Mouse (Mus musculus) small intestine, adult 2 months (tissue): ENCODE measurements around the gene Ccdc22. TPM values are rescaled to one million over a fixed set of nuclear protein-coding genes. Genes with fewer than 3 reads are reported as not detected.
A peak's percentile ranks its signal among the peaks of the same experiment; 100 is the strongest.

Source experiments
- H3K27ac ChIP-seq: fragments of 200-500 bp; 2 replicates; pipeline ENCODE4 v1.5.1; 2012; ENCODE audit warnings: low read depth, low read length, control low read depth, inconsistent platforms; ENCODE audit not compliant: insufficient read depth
- H3K27me3 ChIP-seq: fragments of 200-500 bp; 2 replicates; pipeline ENCODE4 v1.6.1; 2012; ENCODE audit warnings: mild to moderate bottlenecking, moderate library complexity, low read length, inconsistent platforms; ENCODE audit not compliant: control insufficient read depth, insufficient read depth
- H3K36me3 ChIP-seq: fragments of 200-500 bp; 2 replicates; pipeline ENCODE4 v1.6.1; 2012; ENCODE audit warnings: mild to moderate bottlenecking, low read length, control low read depth, inconsistent platforms; ENCODE audit not compliant: control insufficient read depth, insufficient read depth
- H3K4me1 ChIP-seq: fragments of 200-500 bp; 2 replicates; pipeline ENCODE4 v1.6.1; 2012; ENCODE audit warnings: low read length, inconsistent platforms, mixed read lengths; ENCODE audit not compliant: control insufficient read depth, insufficient read depth, insufficient read length
- H3K4me3 ChIP-seq: fragments of 200-500 bp; 2 replicates; pipeline ENCODE4 v1.5.1; 2012; ENCODE audit warnings: low read depth, mild to moderate bottlenecking, control low read depth, inconsistent platforms, low read length, moderate library complexity
- CTCF ChIP-seq: fragments of 200-500 bp; IDR thresholded peaks from 2 replicates; pipeline ENCODE4 v1.5.1; 2012; ENCODE audit warnings: low read depth, mild to moderate bottlenecking, control low read depth, inconsistent platforms, low read length, moderate library complexity, mixed read lengths; ENCODE audit not compliant: insufficient replicate concordance, insufficient read length; ENCODE audit errors: extremely low read depth
- POLR2A ChIP-seq: fragments of 200-500 bp; IDR thresholded peaks from 2 replicates; pipeline ENCODE4 v1.6.1; 2012; ENCODE audit warnings: low read depth, mild to moderate bottlenecking, control low read depth, inconsistent platforms, low read length, moderate library complexity
- WGBS: fragments of 180-500 bp; shearing (Covaris S2); methylation state at CpG from one replicate; pipeline ENCODE4 v1.1.7; 2018; 5-methylcytosine and 5-hydroxymethylcytosine counted together
- polyA plus RNA-seq: library from polyadenylated mRNA; depleted of rRNA; stranded (reverse); fragments of >200 nt; gene quantifications from 2 replicates; pipeline ENCODE4 v1.2.3, GENCODE M21; 2012

Ccdc22 gene
- polyA plus RNA-seq, 1 experiment = 11.1 TPM

GRCm38 (mm10) chrX:7635101-7635500, 29.8 kb upstream of the Ccdc22 start:
- no peaks in the 10 kb centered on the region for H3K4me1 ChIP-seq
- no peak overlapping the region for H3K27ac ChIP-seq
- no peak for TF ChIP-seq CTCF
- TF ChIP-seq POLR2A = no peak
- no peaks in the 10 kb centered on the region for H3K36me3 ChIP-seq
- no peaks in the 10 kb centered on the region; the same call in 1 of the 2 replicates for H3K27me3 ChIP-seq
- WGBS = 74% methylated on average over 3 of the region's 3 CpGs
- H3K4me3 ChIP-seq = no peak overlapping the region

GRCm38 (mm10) chrX:7632560-7632959, 27.2 kb upstream of the Ccdc22 start:
- Histone ChIP-seq H3K36me3 (no peaks in the 10 kb centered on the region), H3K4me3 (no peak overlapping the region), H3K27me3 (no peaks in the 10 kb centered on the region), H3K27ac (no peak overlapping the region), H3K4me1 (no peaks in the 10 kb centered on the region)
- TF ChIP-seq CTCF = no peak
- TF ChIP-seq POLR2A = no peak
- WGBS = 81% methylated on average over 6 of the region's 6 CpGs

- WGBS = 77% methylated on average over 12 of the region's 12 CpGs
- no peaks in the 10 kb centered on the region for H3K4me1 ChIP-seq
- H3K4me3 ChIP-seq = no peak overlapping the region
- H3K27me3 ChIP-seq = no peaks in the 10 kb centered on the region
- no peak overlapping the region for H3K27ac ChIP-seq
- no peak for TF ChIP-seq POLR2A
- TF ChIP-seq CTCF = no peak
- no peaks in the 10 kb centered on the region for H3K36me3 ChIP-seq
These were observed 12.7 kb upstream of the Ccdc22 start for GRCm38 (mm10) chrX:7617889-7618551.

GRCm38 (mm10) chrX:7610536-7611258, 5.4 kb upstream of the Ccdc22 start:
- Histone ChIP-seq H3K36me3 (no peaks in the 10 kb centered on the region), H3K27ac (no peak overlapping the region), H3K4me3 (peak overlapping the region; percentile 33), H3K4me1 (0 out of 2 replicates have a peak, but pooled peaks cover 3% of the 10 kb centered on the region), H3K27me3 (peaks cover 3% of the 10 kb centered on the region; the same call in 1 of the 2 replicates)
- 18% methylated on average over 26 of the region's 26 CpGs for WGBS
- TF ChIP-seq POLR2A (no peak), CTCF (no peak)

GRCm38 (mm10) chrX:7610035-7610434, 4.7 kb upstream of the Ccdc22 start:
- Histone ChIP-seq H3K36me3 (no peaks in the 10 kb centered on the region), H3K4me1 (0 out of 2 replicates have a peak, but pooled peaks cover 3% of the 10 kb centered on the region), H3K4me3 (peak overlapping the region; percentile 26; the same call in 1 of the 2 replicates), H3K27me3 (peaks cover 3% of the 10 kb centered on the region; the same call in 1 of the 2 replicates), H3K27ac (no peak overlapping the region)
- WGBS = 15% methylated on average over 21 of the region's 21 CpGs
- no peak for TF ChIP-seq POLR2A

- 0 out of 2 replicates have a peak, but pooled peaks cover 3% of the 10 kb centered on the region for H3K4me1 ChIP-seq
- no peak within 1 kb of the TSS for H3K4me3 ChIP-seq
- H3K36me3 ChIP-seq = 0 out of 2 replicates have a peak, but pooled peaks cover 2% of the 10 kb centered on the region
- 71% methylated on average over 6 of the region's 6 CpGs for WGBS
- H3K27me3 ChIP-seq = peaks cover 3% of the 10 kb centered on the region; the same call in 1 of the 2 replicates
- no peak within 1 kb of the TSS for H3K27ac ChIP-seq
- no peak for TF ChIP-seq POLR2A
- no peak for TF ChIP-seq CTCF
These were observed 1.5 kb upstream of the Ccdc22 start, which contains the start of gene Cacna1f for GRCm38 (mm10) chrX:7606783-7607182. Gene Cacna1f, plus strand, starts transcription at chrX:7607083.

- TF ChIP-seq POLR2A (no peak), CTCF (no peak)
- H3K4me1 ChIP-seq = 0 out of 2 replicates have a peak, but pooled peaks cover 3% of the 10 kb centered on the region
- WGBS = 16% methylated on average over 8 of the region's 8 CpGs
These were observed 241 bp upstream of the Ccdc22 start for GRCm38 (mm10) chrX:7605575-7605941.

More at GRCm38 (mm10) chrX:7605575-7605941, 241 bp upstream of the Ccdc22 start:
- Histone ChIP-seq H3K27ac (no peak overlapping the region), H3K27me3 (peaks cover 3% of the 10 kb centered on the region; the same call in 1 of the 2 replicates), H3K36me3 (peaks cover 2% of the 10 kb centered on the region; the same call in 1 of the 2 replicates), H3K4me3 (no peak overlapping the region)
